In genomic region chr7:144894706-144895105, GRCm38 (mm10) we compare ENCODE assay signal across 2 mouse cellular contexts.
TF ChIP-seq lines count a peak whose summit lies in the region.

No protein-coding gene starts in this region.

TF ChIP-seq in CH12.LX, 34 proteins besides CTCF, POLR2A, EP300 and RAD21:
- no peak for TF ChIP-seq GABPA (IDR thresholded peaks at IDR 0.05; ENCODE audit: insufficient replicate concordance, low read depth, low read length)
- no peak for TF ChIP-seq POLR2AphosphoS2 (IDR thresholded peaks at IDR 0.05; ENCODE audit: low read depth, low read length)
- no peak for TF ChIP-seq ZKSCAN1 (IDR thresholded peaks at IDR 0.05; ENCODE audit: borderline replicate concordance, low read depth, low read length)
- TF ChIP-seq JUND (conservative IDR thresholded peaks at IDR 0.05; ENCODE audit: low read depth, low read length) = no peak
- no peak for TF ChIP-seq USF1 (IDR thresholded peaks at IDR 0.05; ENCODE audit: low read depth, low read length)
- no peak for TF ChIP-seq ETS1 (conservative IDR thresholded peaks at IDR 0.05; ENCODE audit: low read depth, low read length)
- TF ChIP-seq PAX5 (IDR thresholded peaks at IDR 0.05; ENCODE audit: low read length) = no peak
- no peak for TF ChIP-seq USF2 (conservative IDR thresholded peaks at IDR 0.05; ENCODE audit: low read depth, low read length)
- TF ChIP-seq SMC3 (IDR thresholded peaks at IDR 0.05; ENCODE audit: low read depth, low read length) = no peak
- TF ChIP-seq MAFK (IDR thresholded peaks at IDR 0.05; ENCODE audit: insufficient replicate concordance, low read length) = no peak
- TF ChIP-seq TCF12 (IDR thresholded peaks at IDR 0.05; ENCODE audit: low read depth, low read length) = no peak
- no peak for TF ChIP-seq NELFE (IDR thresholded peaks at IDR 0.05; ENCODE audit: low read depth, low read length)
- TF ChIP-seq BHLHE40 (IDR thresholded peaks at IDR 0.05; ENCODE audit: low read depth, low read length) = no peak
- no peak for TF ChIP-seq E2F4 (IDR thresholded peaks at IDR 0.05; ENCODE audit: insufficient replicate concordance, low read depth, low read length)
- TF ChIP-seq TBP (conservative IDR thresholded peaks at IDR 0.05; ENCODE audit: low read depth, low read length) = no peak
- no peak for TF ChIP-seq ZNF384 (IDR thresholded peaks at IDR 0.05; ENCODE audit: low read depth, low read length)
- no peak for TF ChIP-seq MEF2A (IDR thresholded peaks at IDR 0.05; ENCODE audit: borderline replicate concordance, low read depth, low read length)

TF ChIP-seq in MEL, 35 proteins besides CTCF, POLR2A, EP300 and RAD21:
- TF ChIP-seq USF1 (IDR thresholded peaks at IDR 0.05; ENCODE audit: low read depth, low read length) (no peak), SIN3A (IDR thresholded peaks at IDR 0.05; ENCODE audit: low read length) (0 out of 2 replicates have a peak, but pooled peaks have one; percentile 20), ZNF384 (IDR thresholded peaks at IDR 0.05; ENCODE audit: low read depth, low read length) (no peak), KAT2A (conservative IDR thresholded peaks at IDR 0.05; ENCODE audit: low read depth, low read length) (no peak), TCF12 (IDR thresholded peaks at IDR 0.05; ENCODE audit: low read depth, low read length) (no peak), GABPA (IDR thresholded peaks at IDR 0.05; ENCODE audit: low read depth, low read length) (no peak), MEF2A (IDR thresholded peaks at IDR 0.05; ENCODE audit: extremely low read depth, insufficient replicate concordance, low read depth, low read length, poor library complexity, severe bottlenecking) (no peak), NELFE (IDR thresholded peaks at IDR 0.05; ENCODE audit: low read depth, low read length) (no peak), RCOR1 (IDR thresholded peaks at IDR 0.05; ENCODE audit: low read depth, low read length) (no peak)
